Mouse (Mus musculus) B cell, adult 2 months (primary cell): ENCODE data around the gene Abca4.

ENCODE experiments used
- DNase-seq, 2 experiments: peaks; one replicate each; pipeline ENCODE4 v3.0.0; 2022

The Abca4 gene

GRCm38 (mm10) chr3:122043799-122044547, at the start of gene Abca4:
Gene Abca4, plus strand, starts transcription at chr3:122044443.
- no peak for DNase-seq

GRCm38 (mm10) chr3:121995125-121995524, 49.1 kb upstream of the Abca4 start:
- no peak for DNase-seq

- DNase-seq = no peak
Observed at GRCm38 (mm10) chr3:121999934-122000333, 44.3 kb upstream of the Abca4 start.

GRCm38 (mm10) chr3:122001568-122001967, 42.7 kb upstream of the Abca4 start:
- no peak for DNase-seq

- DNase-seq = no peak
Observed at GRCm38 (mm10) chr3:122009818-122010217, 34.4 kb upstream of the Abca4 start.

- DNase-seq = no peak
Observed at GRCm38 (mm10) chr3:122010292-122010691, 34.0 kb upstream of the Abca4 start.

- DNase-seq = no peak
Observed at GRCm38 (mm10) chr3:122012464-122012863, 31.8 kb upstream of the Abca4 start.

GRCm38 (mm10) chr3:122018421-122018820, 25.8 kb upstream of the Abca4 start:
- DNase-seq = no peak

GRCm38 (mm10) chr3:122019159-122019558, 25.1 kb upstream of the Abca4 start:
- DNase-seq = no peak

GRCm38 (mm10) chr3:122021029-122021652, 23.1 kb upstream of the Abca4 start:
- DNase-seq = no peak

GRCm38 (mm10) chr3:122022355-122022754, 21.9 kb upstream of the Abca4 start:
- no peak for DNase-seq

- DNase-seq = no peak
Observed at GRCm38 (mm10) chr3:122026676-122027075, 17.6 kb upstream of the Abca4 start.

GRCm38 (mm10) chr3:122027776-122028175, 16.5 kb upstream of the Abca4 start:
- DNase-seq = no peak

GRCm38 (mm10) chr3:122033248-122033837, 10.9 kb upstream of the Abca4 start:
- no peak for DNase-seq

- DNase-seq = no peak
Observed at GRCm38 (mm10) chr3:122034240-122034639, 10.0 kb upstream of the Abca4 start.

GRCm38 (mm10) chr3:122035092-122035491, 9.2 kb upstream of the Abca4 start:
- DNase-seq = no peak

GRCm38 (mm10) chr3:122040522-122040921, 3.7 kb upstream of the Abca4 start:
- no peak for DNase-seq

GRCm38 (mm10) chr3:122043102-122043501, 1.1 kb upstream of the Abca4 start:
- DNase-seq = no peak

GRCm38 (mm10) chr3:122046187-122046620, 2.0 kb downstream of the Abca4 start:
- DNase-seq = no peak

GRCm38 (mm10) chr3:122047402-122047801, 3.2 kb downstream of the Abca4 start:
- no peak for DNase-seq

- DNase-seq = no peak
Observed at GRCm38 (mm10) chr3:122047921-122048861, 3.9 kb downstream of the Abca4 start.

GRCm38 (mm10) chr3:122049158-122049557, 4.9 kb downstream of the Abca4 start:
- no peak for DNase-seq
